Mouse (Mus musculus) kidney, adult 2 months (tissue): ENCODE data around the gene Tmod1. TPM values are rescaled to one million over a fixed set of nuclear protein-coding genes. Genes with fewer than 3 reads are reported as not detected.

Source experiments
- DNase-seq: peaks from one replicate; pipeline ENCODE4 v3.0.0; 2021
- H3K27ac ChIP-seq: fragments of 200-500 bp; 2 replicates; pipeline ENCODE4 v1.5.1; 2012; ENCODE audit warnings: low read depth, low read length, control low read depth, inconsistent platforms; ENCODE audit not compliant: insufficient read depth
- H3K27me3 ChIP-seq: fragments of 200-500 bp; replicated peaks from 2 replicates; pipeline ENCODE4 v1.6.1; 2012; ENCODE audit warnings: mild to moderate bottlenecking, moderate library complexity, low read length, inconsistent platforms; ENCODE audit not compliant: control insufficient read depth, insufficient read depth
- H3K36me3 ChIP-seq: fragments of 200-500 bp; 2 replicates; pipeline ENCODE4 v1.6.1; 2012; ENCODE audit warnings: mild to moderate bottlenecking, moderate library complexity, low read length, inconsistent platforms; ENCODE audit not compliant: control insufficient read depth, insufficient read depth
- H3K4me1 ChIP-seq: fragments of 200-500 bp; 2 replicates; pipeline ENCODE4 v1.6.1; 2011; ENCODE audit warnings: low read length; ENCODE audit not compliant: control insufficient read depth, insufficient read depth
- H3K4me3 ChIP-seq: fragments of 200-500 bp; 2 replicates; pipeline ENCODE4 v1.5.1; 2011; ENCODE audit warnings: mild to moderate bottlenecking, low read depth, low read length, control low read depth; ENCODE audit not compliant: insufficient read depth
- CTCF ChIP-seq: fragments of 200-500 bp; conservative IDR thresholded peaks from 2 replicates; pipeline ENCODE4 v1.5.1; 2011; ENCODE audit warnings: low read depth, mild to moderate bottlenecking, control low read depth, low read length, moderate library complexity, mixed read lengths; ENCODE audit not compliant: insufficient read depth, insufficient read length
- POLR2A ChIP-seq: fragments of 200-500 bp; IDR thresholded peaks from one replicate; pipeline ENCODE4 v1.6.1; 2011; ENCODE audit warnings: low read depth, low read length, control low read depth
- WGBS: fragments of 180-500 bp; shearing (Covaris S2); methylation state at CpG from one replicate; pipeline ENCODE4 v1.1.7; 2018; 5-methylcytosine and 5-hydroxymethylcytosine counted together
- polyA plus RNA-seq: library from polyadenylated mRNA; depleted of rRNA; stranded (reverse); fragments of >200 nt; gene quantifications from 2 replicates; pipeline ENCODE4 v1.2.3, GENCODE M21; 2012

Gene Tmod1
- polyA plus RNA-seq, 1 experiment, result 2.3 TPM

GRCm38 (mm10) chr4:46053323-46054107 lies 14.8 kb downstream of the Tmod1 start:
- TF ChIP-seq POLR2A, result no peak
- TF ChIP-seq CTCF, result no peak
- H3K27me3 ChIP-seq, result no peaks in the 10 kb centered on the region
- no peaks in the 10 kb centered on the region for H3K36me3 ChIP-seq
- H3K4me1 ChIP-seq, result no peaks in the 10 kb centered on the region
- H3K4me3 ChIP-seq, result no peak overlapping the region
- no peak overlapping the region for H3K27ac ChIP-seq
- no peak for DNase-seq
- WGBS, result 79% methylated on average over 9 of the region's 9 CpGs

GRCm38 (mm10) chr4:46056163-46056562 lies 17.4 kb downstream of the Tmod1 start:
- no peak for DNase-seq
- H3K27ac ChIP-seq, result no peak overlapping the region
- H3K27me3 ChIP-seq, result no peaks in the 10 kb centered on the region
- H3K4me3 ChIP-seq, result no peak overlapping the region
- no peaks in the 10 kb centered on the region for H3K4me1 ChIP-seq
- no peaks in the 10 kb centered on the region for H3K36me3 ChIP-seq
- WGBS, result 85% methylated on average over 5 of the region's 5 CpGs
- TF ChIP-seq CTCF, result no peak
- no peak for TF ChIP-seq POLR2A

- H3K4me1 ChIP-seq, result no peaks in the 10 kb centered on the region
- TF ChIP-seq CTCF (no peak), POLR2A (no peak)
- H3K27ac ChIP-seq, result no peak overlapping the region
- no peaks in the 10 kb centered on the region for H3K27me3 ChIP-seq
- WGBS, result 83% methylated on average over 12 of the region's 12 CpGs
- no peak for DNase-seq
- H3K36me3 ChIP-seq, result no peaks in the 10 kb centered on the region
- H3K4me3 ChIP-seq, result no peak overlapping the region
Observed at GRCm38 (mm10) chr4:46061259-46061962, 22.7 kb downstream of the Tmod1 start.

- Histone ChIP-seq H3K4me3 (no peak overlapping the region), H3K27ac (no peak overlapping the region), H3K4me1 (no peaks in the 10 kb centered on the region), H3K36me3 (no peaks in the 10 kb centered on the region), H3K27me3 (no peaks in the 10 kb centered on the region)
- TF ChIP-seq CTCF (no peak), POLR2A (no peak)
- DNase-seq, result no peak
- 87% methylated on average over 4 of the region's 4 CpGs for WGBS
Observed at GRCm38 (mm10) chr4:46063841-46064240, 25.1 kb downstream of the Tmod1 start.

GRCm38 (mm10) chr4:46064263-46064662 lies 25.5 kb downstream of the Tmod1 start:
- 58% methylated on average over 8 of the region's 8 CpGs for WGBS
- no peaks in the 10 kb centered on the region for H3K36me3 ChIP-seq
- H3K4me1 ChIP-seq, result no peaks in the 10 kb centered on the region
- TF ChIP-seq POLR2A, result no peak
- TF ChIP-seq CTCF, result no peak
- H3K27me3 ChIP-seq, result no peaks in the 10 kb centered on the region
- no peak overlapping the region for H3K27ac ChIP-seq
- no peak for DNase-seq
- no peak overlapping the region for H3K4me3 ChIP-seq

GRCm38 (mm10) chr4:46064961-46065360 lies 26.2 kb downstream of the Tmod1 start:
- Histone ChIP-seq H3K27me3 (no peaks in the 10 kb centered on the region), H3K27ac (no peak overlapping the region), H3K4me3 (no peak overlapping the region), H3K36me3 (no peaks in the 10 kb centered on the region), H3K4me1 (no peaks in the 10 kb centered on the region)
- TF ChIP-seq CTCF (no peak), POLR2A (no peak)
- peak; percentile 4 for DNase-seq
- WGBS, result 33% methylated on average over 3 of the region's 3 CpGs

GRCm38 (mm10) chr4:46065695-46066340 lies 27.1 kb downstream of the Tmod1 start:
- no peaks in the 10 kb centered on the region for H3K27me3 ChIP-seq
- no peak overlapping the region for H3K4me3 ChIP-seq
- WGBS, result 36% methylated on average over 8 of the region's 8 CpGs
- H3K27ac ChIP-seq, result no peak overlapping the region
- no peaks in the 10 kb centered on the region for H3K36me3 ChIP-seq
- no peaks in the 10 kb centered on the region for H3K4me1 ChIP-seq
- DNase-seq, result peak; percentile 8
- TF ChIP-seq POLR2A, result no peak
